Mouse (Mus musculus): ENCODE data around the gene Cstf1. TPM values are rescaled to one million over a fixed set of nuclear protein-coding genes. Genes with fewer than 3 reads are reported as not detected.

Cstf1 gene
- polyA plus RNA-seq, 1 experiment from 2014 or later = 38.6 TPM

- no peak overlapping the region for H3K4me3 ChIP-seq (ENCODE audit: low read depth, low read length)
- WGBS = 58% methylated on average over 5 of the region's 5 CpGs
- no peaks in the 10 kb centered on the region for H3K36me3 ChIP-seq (ENCODE audit: control insufficient read depth, insufficient read depth, low read length)
- ATAC-seq = no peak
- H3K27me3 ChIP-seq (replicated peaks; ENCODE audit: control insufficient read depth, insufficient read depth, low read length) = no peaks in the 10 kb centered on the region
- H3K9ac ChIP-seq (ENCODE audit: low read length) = no peak overlapping the region
- no peaks in the 10 kb centered on the region for H3K4me1 ChIP-seq (ENCODE audit: control insufficient read depth, insufficient read depth, low read length)
- H3K27ac ChIP-seq (ENCODE audit: low read depth, low read length) = no peak overlapping the region
- H3K9me3 ChIP-seq (replicated peaks; ENCODE audit: control insufficient read depth, low read length) = no peaks in the 10 kb centered on the region
- H3K4me2 ChIP-seq (ENCODE audit: low read length) = no peak overlapping the region
- DNase-seq (ENCODE audit: low spot score) = no peak
These were observed 43.4 kb downstream of the Cstf1 start for GRCm38 (mm10) chr2:172413894-172414293.

- WGBS = 61% methylated on average over 11 of the region's 12 CpGs
- Histone ChIP-seq H3K4me2 (ENCODE audit: low read length) (no peak overlapping the region), H3K4me1 (ENCODE audit: control insufficient read depth, insufficient read depth, low read length) (no peaks in the 10 kb centered on the region), H3K9ac (ENCODE audit: low read length) (no peak overlapping the region), H3K4me3 (ENCODE audit: low read depth, low read length) (no peak overlapping the region), H3K27me3 (replicated peaks; ENCODE audit: control insufficient read depth, insufficient read depth, low read length) (no peaks in the 10 kb centered on the region), H3K36me3 (ENCODE audit: control insufficient read depth, insufficient read depth, low read length) (no peaks in the 10 kb centered on the region), H3K9me3 (replicated peaks; ENCODE audit: control insufficient read depth, low read length) (no peaks in the 10 kb centered on the region), H3K27ac (ENCODE audit: low read depth, low read length) (no peak overlapping the region)
- ATAC-seq (no peak), DNase-seq (ENCODE audit: low spot score) (no peak)
These were observed 45.7 kb downstream of the Cstf1 start for GRCm38 (mm10) chr2:172416218-172416617.

GRCm38 (mm10) chr2:172416876-172417275 lies 46.4 kb downstream of the Cstf1 start:
- Histone ChIP-seq H3K36me3 (ENCODE audit: control insufficient read depth, insufficient read depth, low read length) (no peaks in the 10 kb centered on the region), H3K27ac (ENCODE audit: low read depth, low read length) (no peak overlapping the region), H3K4me2 (ENCODE audit: low read length) (no peak overlapping the region), H3K4me3 (ENCODE audit: low read depth, low read length) (no peak overlapping the region), H3K4me1 (ENCODE audit: control insufficient read depth, insufficient read depth, low read length) (no peaks in the 10 kb centered on the region), H3K9ac (ENCODE audit: low read length) (no peak overlapping the region), H3K9me3 (replicated peaks; ENCODE audit: control insufficient read depth, low read length) (no peaks in the 10 kb centered on the region), H3K27me3 (replicated peaks; ENCODE audit: control insufficient read depth, insufficient read depth, low read length) (no peaks in the 10 kb centered on the region)
- ATAC-seq = no peak
- WGBS = 92% methylated on average over 5 of the region's 5 CpGs
- DNase-seq (ENCODE audit: low spot score) = no peak

GRCm38 (mm10) chr2:172418208-172418607 lies 47.7 kb downstream of the Cstf1 start:
- DNase-seq (ENCODE audit: low spot score) (no peak), ATAC-seq (no peak)
- H3K27ac ChIP-seq (ENCODE audit: low read depth, low read length) = no peak overlapping the region
- H3K4me2 ChIP-seq (ENCODE audit: low read length) = no peak overlapping the region
- 86% methylated on average over 5 of the region's 5 CpGs for WGBS
- no peaks in the 10 kb centered on the region for H3K27me3 ChIP-seq (replicated peaks; ENCODE audit: control insufficient read depth, insufficient read depth, low read length)
- H3K36me3 ChIP-seq (ENCODE audit: control insufficient read depth, insufficient read depth, low read length) = no peaks in the 10 kb centered on the region
- H3K4me3 ChIP-seq (ENCODE audit: low read depth, low read length) = no peak overlapping the region
- no peaks in the 10 kb centered on the region for H3K9me3 ChIP-seq (replicated peaks; ENCODE audit: control insufficient read depth, low read length)
- H3K9ac ChIP-seq (ENCODE audit: low read length) = no peak overlapping the region
- no peaks in the 10 kb centered on the region for H3K4me1 ChIP-seq (ENCODE audit: control insufficient read depth, insufficient read depth, low read length)

- Histone ChIP-seq H3K36me3 (ENCODE audit: control insufficient read depth, insufficient read depth, low read length) (no peaks in the 10 kb centered on the region), H3K4me2 (ENCODE audit: low read length) (no peak overlapping the region), H3K9ac (ENCODE audit: low read length) (no peak overlapping the region), H3K4me1 (ENCODE audit: control insufficient read depth, insufficient read depth, low read length) (no peaks in the 10 kb centered on the region), H3K9me3 (replicated peaks; ENCODE audit: control insufficient read depth, low read length) (no peaks in the 10 kb centered on the region), H3K27me3 (replicated peaks; ENCODE audit: control insufficient read depth, insufficient read depth, low read length) (no peaks in the 10 kb centered on the region), H3K27ac (ENCODE audit: low read depth, low read length) (no peak overlapping the region), H3K4me3 (ENCODE audit: low read depth, low read length) (no peak overlapping the region)
- ATAC-seq = no peak
- no peak for DNase-seq (ENCODE audit: low spot score)
- 94% methylated on average over 1 of the region's 1 CpGs for WGBS
These were observed 60.1 kb downstream of the Cstf1 start for GRCm38 (mm10) chr2:172430609-172431008.

Other genes starting within 250 kb of the Cstf1 start
- gene Mc3r, start 122.2 kb upstream of the Cstf1 start, polyA plus RNA-seq (2014; fragmentation: Nextera tagmentation; extraction: Ambion mirVana) = 0.07 and 0.55 TPM in 2 replicates
- gene Fam210b, start 25.1 kb upstream of the Cstf1 start, polyA plus RNA-seq (2014; fragmentation: Nextera tagmentation; extraction: Ambion mirVana) = 51.5 and 53.1 TPM in 2 replicates
- gene Aurka, start 146 bp upstream of the Cstf1 start, polyA plus RNA-seq (2014; fragmentation: Nextera tagmentation; extraction: Ambion mirVana) = 61.8 and 74.2 TPM in 2 replicates
- gene Cass4, start 23.1 kb downstream of the Cstf1 start, polyA plus RNA-seq (2014; fragmentation: Nextera tagmentation; extraction: Ambion mirVana) = 0.10 and 0.28 TPM in 2 replicates
- gene Rtf2, start 69.9 kb downstream of the Cstf1 start, polyA plus RNA-seq (2014; fragmentation: Nextera tagmentation; extraction: Ambion mirVana) = 106 and 107 TPM in 2 replicates
- gene Gcnt7, start 87.9 kb downstream of the Cstf1 start, polyA plus RNA-seq (2014; fragmentation: Nextera tagmentation; extraction: Ambion mirVana) = 0.28 and 0.58 TPM in 2 replicates
- 0.44 and 0.67 TPM in 2 replicates for gene Fam209, start 101.8 kb downstream of the Cstf1 start, polyA plus RNA-seq (2014; fragmentation: Nextera tagmentation; extraction: Ambion mirVana)
- 20.6 and 21.8 TPM in 2 replicates for gene Tfap2c, start 178.9 kb downstream of the Cstf1 start, polyA plus RNA-seq (2014; fragmentation: Nextera tagmentation; extraction: Ambion mirVana)